Mouse (Mus musculus): ENCODE results near the gene Mybpc1.

DNA sequence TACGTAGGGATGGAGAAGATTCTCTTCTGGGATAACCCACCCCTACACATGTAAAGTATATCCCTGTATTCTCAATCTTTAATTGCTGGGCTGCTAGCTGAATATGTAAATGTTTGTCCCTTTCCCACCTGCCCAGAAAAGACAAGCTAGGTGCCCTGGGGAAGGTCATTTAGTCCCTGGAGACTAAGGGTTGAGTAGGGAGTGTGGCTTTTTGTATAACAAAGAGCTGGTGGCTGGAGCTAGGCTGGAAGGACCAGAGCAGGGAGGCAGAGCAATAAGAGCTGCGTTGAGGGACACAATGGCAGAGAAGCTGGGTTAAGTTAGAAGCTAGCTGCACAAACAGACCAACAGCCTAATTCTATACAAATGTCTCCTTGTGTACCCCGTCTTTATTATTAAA lies 21.2 kb upstream of the Mybpc1 start:
- TF ChIP-seq CTCF (IDR thresholded peaks at IDR 0.05; ENCODE audit: borderline replicate concordance, extremely low read depth, insufficient read depth, insufficient read length) (no peak), POLR2A (IDR thresholded peaks at IDR 0.05; ENCODE audit: borderline replicate concordance, extremely low read depth, insufficient read depth, insufficient read length, poor library complexity, severe bottlenecking) (no peak)
